Mouse (Mus musculus) liver, postnatal 0 days (tissue): ENCODE measurements around the gene Rps6ka1. TPM values are rescaled to one million over a fixed set of nuclear protein-coding genes. Genes with fewer than 3 reads are reported as not detected.
"Not testable (repeated sequence)": the region's sequence is repeated elsewhere in the genome, so short reads cannot be mapped to it uniquely, and the experiment has no call there.

ENCODE experiments used
- ATAC-seq: fragments of 200-750 bp; cut with Nextera tagmentation; 2 replicates; pipeline ENCODE4 v1.8.0; 2017; ENCODE audit warnings: mild to moderate bottlenecking, moderate library complexity
- DNase-seq: peaks from one replicate; pipeline ENCODE4 v3.0.0-alpha.2; 2016
- H3K27ac ChIP-seq: fragments of 300-500 bp; sonication (generic); 2 replicates; pipeline ENCODE4 v1.5.1; 2014; ENCODE audit warnings: antibody characterized with exemption, moderate library complexity, mild to moderate bottlenecking, low read depth
- H3K27me3 ChIP-seq: fragments of 300-500 bp; sonication (generic); 2 replicates; pipeline ENCODE4 v1.6.1; 2014; ENCODE audit warnings: low read length, control low read depth, mixed read lengths; ENCODE audit not compliant: insufficient read depth
- H3K36me3 ChIP-seq: fragments of 300-500 bp; sonication (generic); replicated peaks from 2 replicates; pipeline ENCODE4 v1.6.1; 2014; ENCODE audit warnings: mild to moderate bottlenecking, control low read depth, low read length, moderate library complexity, mixed read lengths; ENCODE audit not compliant: insufficient read depth
- H3K4me1 ChIP-seq: fragments of 300-500 bp; sonication (generic); 2 replicates; pipeline ENCODE4 v1.6.1; 2014; ENCODE audit warnings: antibody characterized with exemption, mild to moderate bottlenecking, control low read depth; ENCODE audit not compliant: insufficient read depth
- H3K4me2 ChIP-seq: fragments of 300-500 bp; sonication (generic); 2 replicates; pipeline ENCODE4 v1.6.1; 2014; ENCODE audit warnings: low read depth, mild to moderate bottlenecking, low read length, moderate library complexity, mixed read lengths
- H3K4me3 ChIP-seq: fragments of 300-500 bp; sonication (generic); 2 replicates; pipeline ENCODE4 v1.5.1; 2014; ENCODE audit warnings: low read depth, low read length
- H3K9ac ChIP-seq: fragments of 300-500 bp; sonication (generic); replicated peaks from 2 replicates; pipeline ENCODE4 v1.6.1; 2014; ENCODE audit warnings: mild to moderate bottlenecking, moderate library complexity
- H3K9me3 ChIP-seq: fragments of 300-500 bp; sonication (generic); 2 replicates; pipeline ENCODE4 v1.6.1; 2016; ENCODE audit warnings: mild to moderate bottlenecking, control low read depth, low read length, mixed read lengths
- CTCF ChIP-seq: sonication (generic); IDR thresholded peaks from 2 replicates; pipeline ENCODE4 v1.5.1; 2016; ENCODE audit warnings: antibody characterized with exemption, low read depth
- EP300 ChIP-seq: IDR thresholded peaks from 2 replicates; pipeline ENCODE4 v1.6.1; 2016; ENCODE audit warnings: antibody characterized with exemption, low read depth, mild to moderate bottlenecking
- WGBS: fragments of 180-500 bp; shearing (Covaris S2); extraction: QIAGEN DNeasy Blood & Tissue Kit; methylation state at CpG from one replicate; pipeline ENCODE4 v1.1.7; 2014; ENCODE audit not compliant: insufficient replicate concordance; 5-methylcytosine and 5-hydroxymethylcytosine counted together
- polyA plus RNA-seq: library from polyadenylated mRNA; unstranded; fragments of >200 nt; fragmentation: Nextera tagmentation; extraction: Ambion mirVana; gene quantifications from 2 replicates; pipeline ENCODE4 v1.2.1, GENCODE M21; 2015

Rps6ka1 gene
- polyA plus RNA-seq, 1 experiment from 2014 or later, result 36.9 TPM

DNA sequence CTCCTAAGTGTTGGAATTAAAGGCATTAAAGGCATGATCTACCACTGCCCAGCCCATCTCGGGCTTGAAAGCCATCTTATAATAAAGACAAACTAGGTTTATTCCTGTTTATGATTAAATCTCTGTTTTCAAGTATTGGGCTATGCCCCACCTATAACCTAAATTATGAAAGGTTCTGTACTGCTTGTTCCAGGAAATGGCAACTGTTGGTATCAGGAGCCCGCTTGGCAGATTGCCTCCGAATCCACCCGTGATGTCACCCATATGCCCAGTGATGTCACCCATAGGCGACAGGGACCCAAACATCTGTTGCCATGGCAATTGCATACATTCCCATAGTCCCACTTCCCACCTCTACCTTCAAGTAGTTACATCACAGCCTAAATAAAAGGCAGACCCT, 36.1 kb upstream of the Rps6ka1 start:
- Histone ChIP-seq H3K9ac (no peak overlapping the region), H3K36me3 (no peaks in the 10 kb centered on the region), H3K4me2 (no peak overlapping the region), H3K4me1 (peaks cover 4% of the 10 kb centered on the region), H3K27ac (no peak overlapping the region), H3K27me3 (no peaks in the 10 kb centered on the region), H3K9me3 (no peaks in the 10 kb centered on the region), H3K4me3 (no peak overlapping the region)
- no peak for ATAC-seq
- WGBS, result 82% methylated on average over 5 of the region's 5 CpGs
- no peak for DNase-seq
- no peak for TF ChIP-seq EP300
- no peak for TF ChIP-seq CTCF

DNA sequence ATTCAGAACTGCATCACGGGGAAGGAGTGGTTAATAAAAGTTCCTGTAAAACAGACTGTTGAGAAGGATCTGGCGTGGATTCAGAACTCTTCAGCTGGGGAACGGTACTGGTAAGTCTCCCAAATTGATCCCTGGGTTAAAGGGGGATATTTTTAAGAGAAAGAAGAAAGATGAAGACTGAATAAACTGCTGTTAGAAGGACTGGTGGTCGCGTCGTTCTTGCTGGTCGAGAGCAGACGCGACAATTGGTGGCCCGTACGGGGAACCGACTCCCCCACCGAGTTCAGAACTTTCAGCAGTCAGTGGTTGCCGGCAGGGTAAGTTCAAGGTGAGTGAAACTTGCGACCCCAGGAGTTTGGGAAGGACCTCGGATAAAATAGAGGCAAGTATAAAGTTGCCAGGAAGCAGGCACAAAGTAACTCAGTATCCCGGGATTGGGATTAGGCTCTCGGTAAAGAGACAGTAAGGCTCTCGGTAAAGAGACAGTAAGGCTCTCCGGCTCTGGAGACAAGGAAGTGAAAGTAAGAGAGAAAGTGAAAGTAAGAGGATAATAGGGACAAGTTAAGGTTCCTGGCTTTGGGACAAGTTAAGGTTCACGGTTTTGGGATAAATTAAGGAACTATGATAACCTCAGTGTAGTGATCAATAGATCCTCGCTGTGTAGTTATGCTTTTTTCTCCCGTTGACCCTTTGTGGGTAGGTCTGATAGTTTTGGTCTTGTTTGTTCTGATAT, 30.7 kb upstream of the Rps6ka1 start:
- not testable (repeated sequence) for H3K9me3 ChIP-seq, H3K27me3 ChIP-seq, DNase-seq, H3K9ac ChIP-seq, H3K36me3 ChIP-seq, ATAC-seq, H3K4me3 ChIP-seq, H3K4me1 ChIP-seq, H3K27ac ChIP-seq, H3K4me2 ChIP-seq
- WGBS, result 80% methylated on average over 14 of the region's 23 CpGs

- H3K4me3 ChIP-seq, result no peak overlapping the region
- no peak overlapping the region for H3K4me2 ChIP-seq
- no peak overlapping the region for H3K9ac ChIP-seq
- no peaks in the 10 kb centered on the region for H3K27me3 ChIP-seq
- 57% methylated on average over 4 of the region's 4 CpGs for WGBS
- H3K4me1 ChIP-seq, result peaks cover 21% of the 10 kb centered on the region
- H3K27ac ChIP-seq, result no peak overlapping the region
- ATAC-seq (no peak), DNase-seq (no peak)
- no peak for TF ChIP-seq CTCF
- TF ChIP-seq EP300, result no peak
- no peaks in the 10 kb centered on the region for H3K9me3 ChIP-seq
- no peaks in the 10 kb centered on the region for H3K36me3 ChIP-seq
Observed at GRCm38 (mm10) chr4:133911983-133912382, 24.4 kb upstream of the Rps6ka1 start.

DNA sequence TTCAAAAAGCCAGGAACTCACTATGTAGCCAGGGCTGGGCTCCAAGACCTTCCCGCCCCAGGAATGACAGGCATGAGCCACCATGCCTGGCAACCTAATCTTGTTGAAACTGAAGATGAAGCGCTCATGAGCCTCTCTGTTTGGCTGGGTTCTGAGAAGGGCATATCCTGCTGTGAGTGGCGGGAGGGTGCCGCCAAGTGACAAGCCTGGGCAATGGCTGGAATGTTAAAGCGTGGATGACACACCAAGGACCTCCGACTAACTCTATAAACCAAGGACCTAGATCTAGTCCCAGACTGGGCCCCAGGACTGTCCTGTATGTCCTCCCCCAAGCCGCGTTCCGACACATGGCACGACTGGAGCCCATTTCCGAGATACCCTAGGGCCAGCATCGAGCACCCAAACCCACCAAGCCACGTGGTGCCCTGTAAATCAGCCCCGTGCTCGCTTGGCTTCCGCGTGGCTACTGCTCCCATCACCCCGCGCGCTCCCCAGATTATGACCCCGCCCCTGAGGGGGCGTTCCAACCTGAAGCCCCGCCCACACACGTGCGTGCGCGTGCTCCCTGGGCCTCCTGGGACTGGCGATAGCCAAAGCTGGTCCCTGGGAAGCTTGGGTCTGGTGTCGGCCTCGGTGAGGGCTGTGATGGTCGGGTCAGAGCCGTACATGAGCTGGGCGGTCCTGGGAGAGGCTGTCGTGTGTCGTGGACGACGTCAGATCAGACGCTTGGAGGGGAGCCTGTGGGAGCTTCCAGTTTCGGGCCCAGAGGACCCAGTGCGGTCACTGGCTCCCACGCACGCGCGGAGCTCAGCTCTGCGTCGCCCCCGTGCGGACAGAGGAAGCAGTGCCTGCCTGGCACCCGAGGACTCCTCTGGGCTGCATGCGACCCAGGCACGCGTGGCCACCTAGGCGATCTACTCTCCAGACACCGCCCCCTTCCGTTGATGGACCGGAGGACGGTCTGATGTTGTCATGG, 22.9 kb upstream of the Rps6ka1 start:
- ATAC-seq (peak; percentile 93), DNase-seq (peak; percentile 98)
- 2% methylated on average over 56 of the region's 57 CpGs for WGBS
- Histone ChIP-seq H3K4me2 (peak overlapping the region; percentile 81), H3K4me1 (peaks cover 21% of the 10 kb centered on the region), H3K9ac (peak overlapping the region; percentile 77), H3K36me3 (no peaks in the 10 kb centered on the region), H3K27me3 (no peaks in the 10 kb centered on the region), H3K27ac (peak overlapping the region; percentile 96), H3K4me3 (peak overlapping the region; percentile 58), H3K9me3 (no peaks in the 10 kb centered on the region)
- TF ChIP-seq EP300 (no peak), CTCF (peak; percentile 99)

DNA sequence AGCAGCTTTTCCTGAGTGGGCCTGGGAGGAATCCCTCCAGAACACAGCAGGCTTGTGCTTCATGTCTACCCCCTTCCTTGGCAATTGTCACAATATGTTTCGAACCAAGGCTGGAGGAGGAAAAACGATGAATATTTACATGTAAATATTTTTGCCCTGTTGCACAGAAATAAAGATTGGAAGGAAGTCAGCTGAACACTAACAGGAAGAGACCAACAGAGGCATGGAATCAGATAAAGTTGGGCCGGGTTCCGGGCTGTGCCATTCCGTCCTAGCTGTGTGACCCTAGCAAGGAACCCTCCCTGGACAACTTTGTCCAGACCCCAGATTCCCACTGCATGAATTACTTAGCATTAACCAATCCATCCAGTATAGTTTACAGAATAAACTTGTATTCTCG, 20.5 kb upstream of the Rps6ka1 start:
- Histone ChIP-seq H3K4me2 (no peak overlapping the region), H3K36me3 (no peaks in the 10 kb centered on the region), H3K27ac (peak overlapping the region; percentile 5; the same call in 1 of the 2 replicates), H3K4me3 (no peak overlapping the region), H3K9ac (no peak overlapping the region), H3K27me3 (no peaks in the 10 kb centered on the region), H3K4me1 (peaks cover 23% of the 10 kb centered on the region), H3K9me3 (no peaks in the 10 kb centered on the region)
- no peak for DNase-seq
- no peak for TF ChIP-seq CTCF
- no peak for TF ChIP-seq EP300
- ATAC-seq, result no peak
- 62% methylated on average over 6 of the region's 6 CpGs for WGBS

- H3K36me3 ChIP-seq, result no peaks in the 10 kb centered on the region
- H3K9ac ChIP-seq, result no peak overlapping the region
- no peak for DNase-seq
- 0 out of 2 replicates have a peak overlapping the region, but pooled peaks have one; percentile 3 for H3K4me2 ChIP-seq
- peaks cover 23% of the 10 kb centered on the region for H3K4me1 ChIP-seq
- H3K4me3 ChIP-seq, result no peak overlapping the region
- ATAC-seq, result no peak
- no peaks in the 10 kb centered on the region for H3K27me3 ChIP-seq
- peak overlapping the region; percentile 70 for H3K27ac ChIP-seq
- TF ChIP-seq CTCF, result no peak
- TF ChIP-seq EP300, result no peak
- WGBS, result 8% methylated on average over 4 of the region's 4 CpGs
- H3K9me3 ChIP-seq, result no peaks in the 10 kb centered on the region
Observed at GRCm38 (mm10) chr4:133907086-133907485, 19.5 kb upstream of the Rps6ka1 start.
